In the genomic region with DNA sequence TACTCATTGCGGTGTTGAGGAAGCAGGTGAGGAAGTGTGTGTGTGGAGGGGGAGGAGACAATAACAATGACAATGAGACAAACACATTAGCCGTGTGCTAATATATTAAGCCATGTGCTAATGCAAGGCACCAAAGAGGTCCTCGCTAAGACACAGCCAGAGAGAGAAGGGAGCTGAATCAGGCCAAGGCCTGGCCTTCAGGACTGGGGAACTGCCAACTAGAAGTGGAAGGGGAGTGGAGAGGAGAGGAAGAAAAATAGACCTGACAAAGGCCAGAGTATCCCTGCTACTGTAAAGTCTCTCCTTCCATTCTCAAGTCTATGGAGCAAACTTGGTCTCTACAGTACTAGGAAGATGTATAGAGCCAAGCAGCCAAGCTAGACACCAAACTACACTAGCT, we compare ENCODE assay signal across 8 mouse cellular contexts. TPM values are rescaled to one million over a fixed set of nuclear protein-coding genes. Genes with fewer than 3 reads are reported as not detected.
DNase-seq lines count a peak whose midpoint lies in the region; ATAC-seq and TF ChIP-seq lines count a peak whose summit lies in the region.

No protein-coding gene starts in this region.

- no peak for TF ChIP-seq POLR2A in lung, adult 2 months (IDR thresholded peaks at IDR 0.05; ENCODE audit: borderline replicate concordance, extremely low read depth, low read depth, low read length)

- no peaks in the 10 kb centered on the region for H3K27me3 ChIP-seq in embryonic facial prominence, embryonic 13.5 days
- no peaks in the 10 kb centered on the region for H3K27me3 ChIP-seq in intestine, postnatal 0 days (replicated peaks; ENCODE audit: control insufficient read depth, insufficient read depth, low read length)
- no peaks in the 10 kb centered on the region for H3K27me3 ChIP-seq in neural tube, embryonic 15.5 days (replicated peaks)

- ATAC-seq in embryonic facial prominence, embryonic 13.5 days (ENCODE audit: insufficient number of reproducible peaks, insufficient read depth, low FRiP score, low TSS enrichment, low read depth) = no peak
- ATAC-seq in intestine, postnatal 0 days = peak; percentile 2; the same call in 1 of the 2 replicates
- no peak for ATAC-seq in neural tube, embryonic 15.5 days (ENCODE audit: low FRiP score)
- ATAC-seq in CD4-positive, CD25-positive, alpha-beta regulatory T cell, adult 4 months = no peak

- no peak overlapping the region for H3K27ac ChIP-seq in embryonic facial prominence, embryonic 13.5 days
- peak overlapping the region; percentile 90 for H3K27ac ChIP-seq in intestine, postnatal 0 days (ENCODE audit: low read depth, low read length)
- no peak overlapping the region for H3K27ac ChIP-seq in neural tube, embryonic 15.5 days (replicated peaks)

- no peak for TF ChIP-seq CTCF in lung, adult 2 months (IDR thresholded peaks at IDR 0.05; ENCODE audit: insufficient read depth, low read length)
- no peak for TF ChIP-seq CTCF in intestine, postnatal 0 days (IDR thresholded peaks at IDR 0.05; ENCODE audit: low read depth)

- H3K4me1 ChIP-seq in lung, adult 2 months (ENCODE audit: control insufficient read depth, insufficient read depth, low read length) = peaks cover 11% of the 10 kb centered on the region
- peaks cover 14% of the 10 kb centered on the region for H3K4me1 ChIP-seq in embryonic facial prominence, embryonic 13.5 days
- 0 out of 2 replicates have a peak, but pooled peaks cover 10% of the 10 kb centered on the region for H3K4me1 ChIP-seq in intestine, postnatal 0 days (replicated peaks; ENCODE audit: control insufficient read depth, insufficient read depth, low read length)
- H3K4me1 ChIP-seq in neural tube, embryonic 15.5 days = peaks cover 25% of the 10 kb centered on the region

- peak overlapping the region; percentile 63 for H3K4me3 ChIP-seq in lung, adult 2 months (replicated peaks; ENCODE audit: extremely low read depth, low read depth, low read length)
- peak overlapping the region; percentile 92 for H3K4me3 ChIP-seq in embryonic facial prominence, embryonic 13.5 days
- peak overlapping the region; percentile 98 for H3K4me3 ChIP-seq in intestine, postnatal 0 days (ENCODE audit: low read depth, low read length)
- H3K4me3 ChIP-seq in neural tube, embryonic 15.5 days (replicated peaks) = peak overlapping the region; percentile 64

- DNase-seq in lung, adult 2 months = no peak
- no peak for DNase-seq in lung, adult 18-20 months
- no peak for DNase-seq in urinary bladder, postnatal 10 days (ENCODE audit: low spot score)
- DNase-seq in kidney, adult 9 months = no peak

- H3K36me3 ChIP-seq in embryonic facial prominence, embryonic 13.5 days = peaks cover 37% of the 10 kb centered on the region
- H3K36me3 ChIP-seq in intestine, postnatal 0 days (ENCODE audit: control insufficient read depth, insufficient read depth) = peaks cover 31% of the 10 kb centered on the region
- peaks cover 37% of the 10 kb centered on the region for H3K36me3 ChIP-seq in neural tube, embryonic 15.5 days

- WGBS in lung, adult 2 months = 48% methylated on average over 3 of the region's 3 CpGs
- 85% methylated on average over 3 of the region's 3 CpGs for whole genome bisulfite sequencing in embryonic facial prominence, embryonic 13.5 days
- WGBS in intestine, postnatal 0 days = 48% methylated on average over 3 of the region's 3 CpGs
- WGBS in neural tube, embryonic 15.5 days = 79% methylated on average over 3 of the region's 3 CpGs

- peak overlapping the region; percentile 75 for H3K4me2 ChIP-seq in embryonic facial prominence, embryonic 13.5 days
- peak overlapping the region; percentile 76 for H3K4me2 ChIP-seq in intestine, postnatal 0 days (replicated peaks; ENCODE audit: low read depth)
- H3K4me2 ChIP-seq in neural tube, embryonic 15.5 days = peak overlapping the region; percentile 65

- H3K9ac ChIP-seq in embryonic facial prominence, embryonic 13.5 days = peak overlapping the region; percentile 88
- H3K9ac ChIP-seq in intestine, postnatal 0 days (ENCODE audit: low read depth, low read length) = peak overlapping the region; percentile 89
- peak overlapping the region; percentile 81 for H3K9ac ChIP-seq in neural tube, embryonic 15.5 days (replicated peaks)

- no peaks in the 10 kb centered on the region for H3K9me3 ChIP-seq in embryonic facial prominence, embryonic 13.5 days
- no peaks in the 10 kb centered on the region for H3K9me3 ChIP-seq in intestine, postnatal 0 days (ENCODE audit: control insufficient read depth)
- H3K9me3 ChIP-seq in neural tube, embryonic 15.5 days (replicated peaks) = no peaks in the 10 kb centered on the region

RNA-seq across cellular contexts. Expression of a gene that starts 0.9 kb away (rescaled TPM):
- polyA plus RNA-seq in lung, adult 2 months (2012; rRNA removed) = 36.5 and 52.2 TPM in 2 replicates
- polyA plus RNA-seq in embryonic facial prominence, embryonic 13.5 days (2015; fragmentation: Nextera tagmentation; extraction: Ambion mirVana) = 34.3 and 34.6 TPM in 2 replicates
- polyA plus RNA-seq in intestine, postnatal 0 days (2015; fragmentation: Nextera tagmentation; extraction: Ambion mirVana) = 44.2 and 46.9 TPM in 2 replicates
- polyA plus RNA-seq in neural tube, embryonic 15.5 days (2015; fragmentation: Nextera tagmentation; extraction: Ambion mirVana) = 89.9 and 100 TPM in 2 replicates
- 10 to 100 TPM; 19.5 to 31.9 TPM for polyA plus RNA-seq in CD4-positive, CD25-positive, alpha-beta regulatory T cell, adult 4 months (2017; shearing (Covaris generic))

RNA-seq across cellular contexts. Expression of a gene that starts 33.0 kb away (rescaled TPM):
- polyA plus RNA-seq in lung, adult 2 months (2012; rRNA removed) = 45.0 and 62.2 TPM in 2 replicates
- 68.6 and 76.3 TPM in 2 replicates for polyA plus RNA-seq in embryonic facial prominence, embryonic 13.5 days (2015; fragmentation: Nextera tagmentation; extraction: Ambion mirVana)
- 28.0 and 28.8 TPM in 2 replicates for polyA plus RNA-seq in intestine, postnatal 0 days (2015; fragmentation: Nextera tagmentation; extraction: Ambion mirVana)
- 29.2 and 31.8 TPM in 2 replicates for polyA plus RNA-seq in neural tube, embryonic 15.5 days (2015; fragmentation: Nextera tagmentation; extraction: Ambion mirVana)
- polyA plus RNA-seq in CD4-positive, CD25-positive, alpha-beta regulatory T cell, adult 4 months (2017; shearing (Covaris generic)) = 1 to 10 TPM; 5.2 to 8.7 TPM

RNA-seq across cellular contexts. Expression of a gene that starts 34.8 kb away (rescaled TPM):
- polyA plus RNA-seq in lung, adult 2 months (2012; rRNA removed) = 0.84 and 1.9 TPM in 2 replicates
- 13.8 and 14.9 TPM in 2 replicates for polyA plus RNA-seq in embryonic facial prominence, embryonic 13.5 days (2015; fragmentation: Nextera tagmentation; extraction: Ambion mirVana)
- 1.3 and 1.8 TPM in 2 replicates for polyA plus RNA-seq in intestine, postnatal 0 days (2015; fragmentation: Nextera tagmentation; extraction: Ambion mirVana)
- polyA plus RNA-seq in neural tube, embryonic 15.5 days (2015; fragmentation: Nextera tagmentation; extraction: Ambion mirVana) = 9.5 and 11.4 TPM in 2 replicates
- polyA plus RNA-seq in CD4-positive, CD25-positive, alpha-beta regulatory T cell, adult 4 months (2017; shearing (Covaris generic)) = 1 to 10 TPM; 2.1 to 3.8 TPM

RNA-seq across cellular contexts. Expression of a gene that starts 35.0 kb away (rescaled TPM):
- 45.1 and 70.3 TPM in 2 replicates for polyA plus RNA-seq in lung, adult 2 months (2012; rRNA removed)
- polyA plus RNA-seq in embryonic facial prominence, embryonic 13.5 days (2015; fragmentation: Nextera tagmentation; extraction: Ambion mirVana) = 46.1 and 51.3 TPM in 2 replicates
- polyA plus RNA-seq in intestine, postnatal 0 days (2015; fragmentation: Nextera tagmentation; extraction: Ambion mirVana) = 10.0 and 13.3 TPM in 2 replicates
- 36.8 and 41.5 TPM in 2 replicates for polyA plus RNA-seq in neural tube, embryonic 15.5 days (2015; fragmentation: Nextera tagmentation; extraction: Ambion mirVana)
- polyA plus RNA-seq in CD4-positive, CD25-positive, alpha-beta regulatory T cell, adult 4 months (2017; shearing (Covaris generic)) = 100 to 1,000 TPM in 1 of 2 experiments, 10 to 100 TPM in 1; 92.5 to 151 TPM

RNA-seq across cellular contexts. Expression of a gene that starts 37.1 kb away (rescaled TPM):
- 84.1 and 97.5 TPM in 2 replicates for polyA plus RNA-seq in lung, adult 2 months (2012; rRNA removed)
- 14.3 and 17.7 TPM in 2 replicates for polyA plus RNA-seq in embryonic facial prominence, embryonic 13.5 days (2015; fragmentation: Nextera tagmentation; extraction: Ambion mirVana)
- polyA plus RNA-seq in intestine, postnatal 0 days (2015; fragmentation: Nextera tagmentation; extraction: Ambion mirVana) = 25.7 and 26.3 TPM in 2 replicates
- polyA plus RNA-seq in neural tube, embryonic 15.5 days (2015; fragmentation: Nextera tagmentation; extraction: Ambion mirVana) = 11.5 and 13.5 TPM in 2 replicates
- 1 to 10 TPM; 8.3 to 9.4 TPM for polyA plus RNA-seq in CD4-positive, CD25-positive, alpha-beta regulatory T cell, adult 4 months (2017; shearing (Covaris generic))
